Mouse (Mus musculus): Measurements from ENCODE around the gene Msmb. TPM values are rescaled to one million over a fixed set of nuclear protein-coding genes. Genes with fewer than 3 reads are reported as not detected.

Gene Msmb
- total and polyA plus RNA-seq, 3 experiments: not detected

DNA sequence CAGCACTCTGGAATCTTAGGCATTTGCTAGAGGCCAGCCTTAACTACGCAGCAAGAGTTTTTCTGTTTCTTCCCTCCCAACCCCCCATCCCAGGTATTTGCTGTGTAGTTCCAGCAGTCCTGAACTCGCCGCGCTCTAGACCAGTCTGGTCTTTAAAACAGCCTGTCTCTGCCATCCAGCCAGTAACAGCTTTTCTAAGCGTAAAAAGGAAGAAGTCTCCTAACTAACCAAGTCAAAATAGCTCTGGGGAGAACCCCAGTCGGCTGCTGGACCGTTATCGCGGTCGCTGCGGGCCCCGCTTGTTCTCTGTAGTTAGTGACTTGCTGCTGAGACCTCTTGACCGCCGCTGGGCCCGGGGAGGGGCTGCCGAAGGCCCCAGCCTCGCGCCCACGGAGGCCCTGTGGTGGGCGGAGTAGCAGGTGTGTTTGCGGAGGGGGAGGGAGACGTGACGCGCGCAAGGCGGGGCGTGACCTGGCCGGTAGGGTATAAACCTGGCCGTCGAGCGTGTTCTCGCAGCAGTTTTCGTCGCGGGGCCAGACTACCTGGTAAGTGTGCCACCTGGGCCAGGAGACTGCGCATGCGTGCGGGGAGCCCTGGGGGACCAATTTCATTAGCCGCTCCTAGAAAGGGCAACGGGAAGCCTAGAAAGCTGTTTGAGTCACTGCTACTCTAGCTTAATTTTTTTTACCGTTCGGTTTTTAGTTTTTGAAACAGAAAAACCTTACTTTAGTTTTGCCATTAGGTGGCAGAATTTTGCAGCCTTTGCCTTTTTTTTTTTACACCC lies 23.6 kb downstream of the Msmb start:
- H3K27ac ChIP-seq (ENCODE audit: control insufficient read depth, low read depth, low read length): peak overlapping the region; percentile 94
- no peaks in the 10 kb centered on the region for H3K9me3 ChIP-seq (replicated peaks; ENCODE audit: insufficient read depth, low read length)
- TF ChIP-seq ETS1 (IDR thresholded peaks at IDR 0.05; ENCODE audit: low read depth, low read length): peak; percentile 43
- TF ChIP-seq ZMIZ1 (IDR thresholded peaks at IDR 0.05; ENCODE audit: low read depth, low read length): 0 out of 2 replicates have a peak, but pooled peaks have one; percentile 48
- TF ChIP-seq NELFE (IDR thresholded peaks at IDR 0.05; ENCODE audit: low read depth, low read length): peak; percentile 40; the same call in 1 of the 2 replicates
- no peak; the same call in 1 of the 2 replicates for TF ChIP-seq POLR2AphosphoS2 (IDR thresholded peaks at IDR 0.05; ENCODE audit: low read length)
- peak; percentile 71 for TF ChIP-seq TCF12 (IDR thresholded peaks at IDR 0.05; ENCODE audit: low read depth, low read length)
- TF ChIP-seq MXI1 (IDR thresholded peaks at IDR 0.05; ENCODE audit: low read depth, low read length): peak; percentile 12; the same call in 1 of the 2 replicates
- TF ChIP-seq HCFC1 (IDR thresholded peaks at IDR 0.05; ENCODE audit: low read depth, low read length): peak; percentile 30; the same call in 1 of the 2 replicates
- peak; percentile 93 for TF ChIP-seq ZNF384 (IDR thresholded peaks at IDR 0.05; ENCODE audit: low read depth, low read length)
- TF ChIP-seq UBTF (IDR thresholded peaks at IDR 0.05; ENCODE audit: borderline replicate concordance, insufficient read depth, low read depth, low read length): 0 out of 2 replicates have a peak, but pooled peaks have one; percentile 56
- TF ChIP-seq MAX (IDR thresholded peaks at IDR 0.05; ENCODE audit: low read length): no peak
- TF ChIP-seq TAL1 (IDR thresholded peaks at IDR 0.05; ENCODE audit: low read length): peak; percentile 22; the same call in 1 of the 2 replicates
- no peak for TF ChIP-seq MYC (IDR thresholded peaks at IDR 0.05; ENCODE audit: low read depth, low read length)
- no peak for TF ChIP-seq JUND (IDR thresholded peaks at IDR 0.05; ENCODE audit: low read depth, low read length)
- TF ChIP-seq CTCF (IDR thresholded peaks at IDR 0.05 in 2 of 3, conservative IDR thresholded peaks at IDR 0.05 in 1 of 3; ENCODE audit: control insufficient read depth in 1 of 3, insufficient read depth in 1 of 3, low read depth in 2 of 3, low read length in 3 of 3, poor library complexity in 1 of 3, severe bottlenecking in 1 of 3): peak in 1 of 3 experiments; percentile 18; a peak in 1 of 6 replicates
- no peak for TF ChIP-seq USF2 (IDR thresholded peaks at IDR 0.05; ENCODE audit: borderline replicate concordance in 1 of 2, insufficient read depth in 1 of 2, low read depth in 1 of 2, low read length in 2 of 2)
- TF ChIP-seq MEF2A (IDR thresholded peaks at IDR 0.05; ENCODE audit: extremely low read depth, insufficient replicate concordance, low read depth, low read length, poor library complexity, severe bottlenecking): no peak
- TF ChIP-seq RAD21 (IDR thresholded peaks at IDR 0.05; ENCODE audit: low read depth, low read length): no peak
- TF ChIP-seq CHD2 (IDR thresholded peaks at IDR 0.05; ENCODE audit: low read length): peak; percentile 17; the same call in 1 of the 2 replicates
- peak; percentile 51; the same call in 1 of the 2 replicates for TF ChIP-seq TBP (IDR thresholded peaks at IDR 0.05; ENCODE audit: low read depth, low read length)
- peak; percentile 61 for TF ChIP-seq RCOR1 (IDR thresholded peaks at IDR 0.05; ENCODE audit: low read depth, low read length)
- TF ChIP-seq GABPA (IDR thresholded peaks at IDR 0.05; ENCODE audit: low read depth, low read length): no peak
- peak in 1 of 2 experiments; percentile 61; a peak in 1 of 4 replicates for TF ChIP-seq POLR2A (IDR thresholded peaks at IDR 0.05; ENCODE audit: control insufficient read depth in 1 of 2, insufficient read depth in 1 of 2, low read depth in 1 of 2, low read length in 2 of 2, poor library complexity in 1 of 2)
- TF ChIP-seq BHLHE40 (IDR thresholded peaks at IDR 0.05; ENCODE audit: borderline replicate concordance, low read depth, low read length): no peak; the same call in 1 of the 2 replicates
- peak in 1 of 2 experiments; percentile 58; a peak in 3 of 4 replicates for TF ChIP-seq EP300 (IDR thresholded peaks at IDR 0.05; ENCODE audit: low read depth in 1 of 2, low read length in 2 of 2)
- peak; percentile 75 for TF ChIP-seq NRF1 (IDR thresholded peaks at IDR 0.05; ENCODE audit: insufficient read depth, low read depth, low read length, poor library complexity, severe bottlenecking)
- TF ChIP-seq SMC3 (IDR thresholded peaks at IDR 0.05; ENCODE audit: low read depth, low read length): no peak
- TF ChIP-seq POLR2AphosphoS5 (IDR thresholded peaks at IDR 0.05; ENCODE audit: borderline replicate concordance, low read depth, low read length): peak; percentile 82; the same call in 1 of the 2 replicates
- no peaks in the 10 kb centered on the region for H3K27me3 ChIP-seq (ENCODE audit: control insufficient read depth in 1 of 2, insufficient read depth in 2 of 2, low read length in 2 of 2)
- peaks cover 63% of the 10 kb centered on the region for H3K79me2 ChIP-seq (ENCODE audit: control insufficient read depth, insufficient read depth, low read length, poor library complexity)
- peak; percentile 82 for DNase-seq (ENCODE audit: low read depth, low spot score)
- H3K9ac ChIP-seq (ENCODE audit: control insufficient read depth, low read depth, low read length, poor library complexity, severe bottlenecking): peak overlapping the region; percentile 59
- H3K4me3 ChIP-seq (ENCODE audit: control insufficient read depth in 1 of 2, insufficient read depth in 1 of 2, low read depth in 2 of 2, low read length in 2 of 2): peak overlapping the region; percentile 44 to 52
- peaks cover 0 to 77% of the 10 kb centered on the region in 2 experiments; a peak in 3 of 4 replicates for H3K36me3 ChIP-seq (ENCODE audit: control insufficient read depth in 1 of 2, insufficient read depth in 2 of 2, low read length in 2 of 2)
- peaks cover 33 to 53% of the 10 kb centered on the region in 2 experiments for H3K4me1 ChIP-seq (ENCODE audit: control insufficient read depth in 1 of 2, insufficient read depth in 2 of 2, low read length in 2 of 2)
